Mouse (Mus musculus) small intestine, adult 2 months (tissue): ENCODE data around the gene Med12l.
"Not testable (repeated sequence)": the region's sequence is repeated elsewhere in the genome, so short reads cannot be mapped to it uniquely, and the experiment has no call there.

ENCODE experiments used
- CTCF ChIP-seq: fragments of 200-500 bp; IDR thresholded peaks from 2 replicates; pipeline ENCODE4 v1.5.1; 2012; ENCODE audit warnings: low read depth, mild to moderate bottlenecking, control low read depth, inconsistent platforms, low read length, moderate library complexity, mixed read lengths; ENCODE audit not compliant: insufficient replicate concordance, insufficient read length; ENCODE audit errors: extremely low read depth
- POLR2A ChIP-seq: fragments of 200-500 bp; IDR thresholded peaks from 2 replicates; pipeline ENCODE4 v1.6.1; 2012; ENCODE audit warnings: low read depth, mild to moderate bottlenecking, control low read depth, inconsistent platforms, low read length, moderate library complexity

- TF ChIP-seq CTCF, POLR2A: not testable (repeated sequence)
Measured at GRCm38 (mm10) chr3:59069071-59069470, 63.4 kb downstream of the Med12l start.
